Mouse (Mus musculus) midbrain, embryonic 15.5 days (tissue): ENCODE data around the gene Sdk1. TPM values are rescaled to one million over a fixed set of nuclear protein-coding genes. Genes with fewer than 3 reads are reported as not detected.

Experiments used
- ATAC-seq: fragments of 200-750 bp; cut with Nextera tagmentation; replicated peaks from 2 replicates; pipeline ENCODE4 v1.8.0; 2017; ENCODE audit warnings: moderate TSS enrichment
- H3K27ac ChIP-seq: fragments of 300-500 bp; sonication (generic); 2 replicates; pipeline ENCODE4 v1.5.1; 2015; ENCODE audit warnings: mild to moderate bottlenecking, inconsistent platforms
- H3K27me3 ChIP-seq: fragments of 300-500 bp; sonication (generic); replicated peaks from 2 replicates; pipeline ENCODE4 v1.6.1; 2015; ENCODE audit warnings: inconsistent platforms
- H3K36me3 ChIP-seq: fragments of 300-500 bp; sonication (generic); replicated peaks from 2 replicates; pipeline ENCODE4 v1.6.1; 2015; ENCODE audit warnings: inconsistent platforms
- H3K4me1 ChIP-seq: fragments of 300-500 bp; sonication (generic); 2 replicates; pipeline ENCODE4 v1.6.1; 2015; ENCODE audit warnings: inconsistent platforms
- H3K4me2 ChIP-seq: fragments of 300-500 bp; sonication (generic); 2 replicates; pipeline ENCODE4 v1.6.1; 2015; ENCODE audit warnings: inconsistent platforms, mild to moderate bottlenecking, moderate library complexity
- H3K4me3 ChIP-seq: fragments of 300-500 bp; sonication (generic); 2 replicates; pipeline ENCODE4 v1.5.1; 2015; ENCODE audit warnings: mild to moderate bottlenecking, inconsistent platforms
- H3K9ac ChIP-seq: fragments of 300-500 bp; sonication (generic); 2 replicates; pipeline ENCODE4 v1.6.1; 2015; ENCODE audit warnings: mild to moderate bottlenecking, inconsistent platforms
- H3K9me3 ChIP-seq: fragments of 300-500 bp; sonication (generic); 2 replicates; pipeline ENCODE4 v1.6.1; 2016; ENCODE audit warnings: inconsistent platforms
- WGBS: fragments of 180-500 bp; shearing (Covaris S2); methylation state at CpG from one replicate; pipeline ENCODE4 v1.1.7; 2015; ENCODE audit warnings: mixed read lengths; 5-methylcytosine and 5-hydroxymethylcytosine counted together
- polyA plus RNA-seq: library from polyadenylated mRNA; unstranded; fragments of >200 nt; fragmentation: Nextera tagmentation; extraction: Ambion mirVana; gene quantifications from 2 replicates; pipeline ENCODE4 v1.2.1, GENCODE M21; 2015

The Sdk1 gene
- polyA plus RNA-seq, 1 experiment from 2014 or later, result 3.1 TPM

GRCm38 (mm10) chr5:142156868-142157852, 915.9 kb downstream of the Sdk1 start:
- H3K4me2 ChIP-seq, result no peak overlapping the region
- H3K4me3 ChIP-seq, result no peak overlapping the region
- no peaks in the 10 kb centered on the region for H3K4me1 ChIP-seq
- 72% methylated on average over 17 of the region's 17 CpGs for WGBS
- no peaks in the 10 kb centered on the region for H3K36me3 ChIP-seq
- no peaks in the 10 kb centered on the region for H3K9me3 ChIP-seq
- H3K27ac ChIP-seq, result no peak overlapping the region; the same call in 1 of the 2 replicates
- no peak for ATAC-seq
- H3K27me3 ChIP-seq, result no peaks in the 10 kb centered on the region
- H3K9ac ChIP-seq, result no peak overlapping the region

GRCm38 (mm10) chr5:142163483-142163882, 922.2 kb downstream of the Sdk1 start:
- no peak overlapping the region for H3K27ac ChIP-seq
- no peaks in the 10 kb centered on the region for H3K27me3 ChIP-seq
- no peak overlapping the region for H3K4me2 ChIP-seq
- ATAC-seq, result no peak
- 91% methylated on average over 4 of the region's 4 CpGs for WGBS
- H3K36me3 ChIP-seq, result no peaks in the 10 kb centered on the region
- no peak overlapping the region for H3K9ac ChIP-seq
- H3K9me3 ChIP-seq, result no peaks in the 10 kb centered on the region
- no peaks in the 10 kb centered on the region for H3K4me1 ChIP-seq
- no peak overlapping the region for H3K4me3 ChIP-seq

- Histone ChIP-seq H3K4me3 (no peak overlapping the region), H3K27me3 (0 out of 2 replicates have a peak, but pooled peaks cover 4% of the 10 kb centered on the region), H3K9ac (no peak overlapping the region), H3K4me1 (peaks cover 12% of the 10 kb centered on the region), H3K4me2 (no peak overlapping the region), H3K9me3 (no peaks in the 10 kb centered on the region), H3K27ac (no peak overlapping the region), H3K36me3 (no peaks in the 10 kb centered on the region)
- WGBS, result 73% methylated on average over 4 of the region's 4 CpGs
- no peak for ATAC-seq
These were observed 932.3 kb downstream of the Sdk1 start for GRCm38 (mm10) chr5:142173636-142174035.

- Histone ChIP-seq H3K9ac (no peak overlapping the region), H3K9me3 (no peaks in the 10 kb centered on the region)
- no peak for ATAC-seq
These were observed 936.9 kb downstream of the Sdk1 start for GRCm38 (mm10) chr5:142178164-142178563.

GRCm38 (mm10) chr5:142179304-142179703, 938.0 kb downstream of the Sdk1 start:
- Histone ChIP-seq H3K4me3 (no peak overlapping the region), H3K9ac (no peak overlapping the region), H3K27ac (no peak overlapping the region), H3K27me3 (peaks cover 11% of the 10 kb centered on the region; the same call in 1 of the 2 replicates), H3K4me1 (peaks cover 23% of the 10 kb centered on the region), H3K9me3 (no peaks in the 10 kb centered on the region), H3K36me3 (no peaks in the 10 kb centered on the region), H3K4me2 (0 out of 2 replicates have a peak overlapping the region, but pooled peaks have one; percentile 0)
- ATAC-seq, result peak; percentile 59
- WGBS, result 8% methylated on average over 11 of the region's 11 CpGs

More at GRCm38 (mm10) chr5:142178164-142178563, 936.9 kb downstream of the Sdk1 start:
- WGBS, result 36% methylated on average over 8 of the region's 8 CpGs
- H3K4me2 ChIP-seq, result no peak overlapping the region
- peak overlapping the region; percentile 22; the same call in 1 of the 2 replicates for H3K27ac ChIP-seq
- H3K4me3 ChIP-seq, result no peak overlapping the region
- peaks cover 11% of the 10 kb centered on the region; the same call in 1 of the 2 replicates for H3K27me3 ChIP-seq
- no peaks in the 10 kb centered on the region for H3K36me3 ChIP-seq
- H3K4me1 ChIP-seq, result peaks cover 23% of the 10 kb centered on the region

GRCm38 (mm10) chr5:142181862-142182261, 940.6 kb downstream of the Sdk1 start:
- Histone ChIP-seq H3K4me2 (no peak overlapping the region), H3K27ac (no peak overlapping the region), H3K9ac (no peak overlapping the region), H3K9me3 (no peaks in the 10 kb centered on the region), H3K4me3 (no peak overlapping the region), H3K36me3 (no peaks in the 10 kb centered on the region), H3K4me1 (peaks cover 28% of the 10 kb centered on the region), H3K27me3 (peaks cover 8% of the 10 kb centered on the region; the same call in 1 of the 2 replicates)
- no peak for ATAC-seq
- WGBS, result 65% methylated on average over 14 of the region's 14 CpGs

GRCm38 (mm10) chr5:142188765-142189164, 947.5 kb downstream of the Sdk1 start:
- H3K9me3 ChIP-seq, result no peaks in the 10 kb centered on the region
- H3K36me3 ChIP-seq, result no peaks in the 10 kb centered on the region
- 88% methylated on average over 5 of the region's 5 CpGs for WGBS
- H3K9ac ChIP-seq, result no peak overlapping the region
- no peak overlapping the region for H3K4me2 ChIP-seq
- no peak overlapping the region for H3K27ac ChIP-seq
- H3K27me3 ChIP-seq, result 0 out of 2 replicates have a peak, but pooled peaks cover 2% of the 10 kb centered on the region
- no peak for ATAC-seq
- H3K4me1 ChIP-seq, result peaks cover 7% of the 10 kb centered on the region; the same call in 1 of the 2 replicates
- H3K4me3 ChIP-seq, result no peak overlapping the region

- Histone ChIP-seq H3K27ac (no peak overlapping the region), H3K4me1 (no peaks in the 10 kb centered on the region), H3K9me3 (no peaks in the 10 kb centered on the region), H3K4me3 (no peak overlapping the region), H3K36me3 (no peaks in the 10 kb centered on the region), H3K27me3 (no peaks in the 10 kb centered on the region), H3K9ac (no peak overlapping the region), H3K4me2 (no peak overlapping the region)
- ATAC-seq, result no peak
These were observed 968.6 kb downstream of the Sdk1 start for GRCm38 (mm10) chr5:142209911-142210310.

GRCm38 (mm10) chr5:142212252-142212651, 971.0 kb downstream of the Sdk1 start:
- H3K27ac ChIP-seq, result no peak overlapping the region
- H3K4me3 ChIP-seq, result no peak overlapping the region
- WGBS, result 67% methylated on average over 11 of the region's 11 CpGs
- H3K4me1 ChIP-seq, result no peaks in the 10 kb centered on the region
- no peaks in the 10 kb centered on the region for H3K27me3 ChIP-seq
- no peak overlapping the region for H3K9ac ChIP-seq
- H3K4me2 ChIP-seq, result no peak overlapping the region
- no peaks in the 10 kb centered on the region for H3K9me3 ChIP-seq
- H3K36me3 ChIP-seq, result no peaks in the 10 kb centered on the region
- no peak for ATAC-seq

GRCm38 (mm10) chr5:142215981-142216380, 974.7 kb downstream of the Sdk1 start:
- Histone ChIP-seq H3K4me3 (no peak overlapping the region), H3K4me2 (no peak overlapping the region), H3K4me1 (no peaks in the 10 kb centered on the region), H3K27ac (no peak overlapping the region), H3K9me3 (no peaks in the 10 kb centered on the region), H3K27me3 (no peaks in the 10 kb centered on the region), H3K9ac (no peak overlapping the region), H3K36me3 (no peaks in the 10 kb centered on the region)
- WGBS, result 57% methylated on average over 5 of the region's 5 CpGs
- no peak for ATAC-seq

- no peak overlapping the region for H3K27ac ChIP-seq
These were observed 979.7 kb downstream of the Sdk1 start for GRCm38 (mm10) chr5:142220851-142221503.

More at GRCm38 (mm10) chr5:142220851-142221503, 979.7 kb downstream of the Sdk1 start:
- H3K9ac ChIP-seq, result no peak overlapping the region
- 93% methylated on average over 12 of the region's 12 CpGs for WGBS
- H3K4me1 ChIP-seq, result no peaks in the 10 kb centered on the region
- no peaks in the 10 kb centered on the region for H3K9me3 ChIP-seq
- no peak for ATAC-seq
- no peaks in the 10 kb centered on the region for H3K27me3 ChIP-seq
- no peak overlapping the region for H3K4me3 ChIP-seq
- no peaks in the 10 kb centered on the region for H3K36me3 ChIP-seq
- no peak overlapping the region for H3K4me2 ChIP-seq
